Mouse (Mus musculus): ENCODE measurements around the gene Zfp987. TPM values are rescaled to one million over a fixed set of nuclear protein-coding genes. Genes with fewer than 3 reads are reported as not detected.
"Not testable (repeated sequence)": the region's sequence is repeated elsewhere in the genome, so short reads cannot be mapped to it uniquely, and the experiment has no call there.

Gene Zfp987
- not detected for total RNA-seq (2022)

- DNase-seq (ENCODE audit: low spot score in 2 of 2): not testable (repeated sequence)
Measured at GRCm38 (mm10) chr4:146096998-146097397, at the start of gene Zfp987. TSS of gene Zfp987 (plus strand) at chr4:146097298.

DNA sequence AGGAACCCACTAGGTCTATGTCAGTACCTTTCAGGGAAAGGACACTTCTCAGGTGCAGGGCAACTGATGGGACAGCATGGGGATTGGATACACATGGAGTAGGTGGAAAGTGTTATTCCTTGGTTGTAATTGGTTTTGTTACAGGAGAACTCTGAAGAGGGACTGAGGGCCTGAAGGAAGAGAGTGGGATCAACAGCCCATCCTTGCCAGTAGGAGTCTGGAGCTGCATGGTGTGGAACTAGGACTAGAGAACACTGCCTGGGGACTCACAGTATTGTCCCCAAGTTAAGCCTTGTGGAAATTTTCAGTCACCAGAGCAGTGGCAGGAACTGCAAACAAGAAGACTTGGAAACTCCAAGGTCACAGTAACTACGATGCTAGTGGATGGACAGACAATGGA, 44.6 kb upstream of the Zfp987 start:
- not testable (repeated sequence) for DNase-seq (ENCODE audit: low spot score in 2 of 2)

DNA sequence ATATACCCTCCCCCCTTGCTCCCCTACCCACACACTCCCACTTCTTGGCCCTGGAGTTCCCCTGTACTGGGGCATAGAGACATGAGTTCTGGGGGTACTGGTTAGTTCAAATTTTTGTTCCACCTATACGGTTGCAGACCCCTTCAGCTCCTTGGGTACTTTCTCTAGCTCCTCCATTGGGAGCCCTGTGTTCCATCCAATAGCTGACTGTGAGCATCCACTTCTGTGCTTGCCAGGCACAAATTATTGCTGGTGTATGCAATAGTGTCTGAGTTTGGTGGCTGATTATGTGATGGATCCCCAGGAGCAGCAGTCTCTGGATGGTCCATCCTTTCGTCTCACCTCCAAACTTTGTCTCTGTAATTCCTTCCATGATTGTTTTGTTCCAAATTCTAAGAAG, 43.7 kb upstream of the Zfp987 start:
- DNase-seq (ENCODE audit: low spot score in 2 of 2): not testable (repeated sequence)

DNA sequence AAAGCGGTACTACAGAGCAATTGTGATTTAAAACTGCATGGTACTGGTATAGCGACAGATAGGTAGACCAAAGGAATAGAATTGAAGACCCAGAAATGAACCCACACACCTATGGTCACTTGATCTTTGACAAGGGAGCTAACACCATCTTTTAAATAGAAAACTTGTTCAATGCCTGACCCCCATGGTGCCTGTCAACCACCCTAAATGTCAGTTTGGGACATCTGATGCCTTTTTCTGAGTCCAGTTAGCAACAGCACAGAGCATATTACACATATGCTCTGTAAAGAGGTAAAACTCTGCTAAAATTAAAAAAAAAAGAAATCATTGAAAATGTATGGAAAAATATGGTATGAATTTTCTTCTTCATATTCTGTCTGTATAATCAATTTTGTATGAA, 41.8 kb upstream of the Zfp987 start:
- DNase-seq (ENCODE audit: low spot score in 2 of 2): no peak

- DNase-seq (ENCODE audit: low spot score in 2 of 2): not testable (repeated sequence)
Measured at GRCm38 (mm10) chr4:146058646-146059045, 38.5 kb upstream of the Zfp987 start.

DNA sequence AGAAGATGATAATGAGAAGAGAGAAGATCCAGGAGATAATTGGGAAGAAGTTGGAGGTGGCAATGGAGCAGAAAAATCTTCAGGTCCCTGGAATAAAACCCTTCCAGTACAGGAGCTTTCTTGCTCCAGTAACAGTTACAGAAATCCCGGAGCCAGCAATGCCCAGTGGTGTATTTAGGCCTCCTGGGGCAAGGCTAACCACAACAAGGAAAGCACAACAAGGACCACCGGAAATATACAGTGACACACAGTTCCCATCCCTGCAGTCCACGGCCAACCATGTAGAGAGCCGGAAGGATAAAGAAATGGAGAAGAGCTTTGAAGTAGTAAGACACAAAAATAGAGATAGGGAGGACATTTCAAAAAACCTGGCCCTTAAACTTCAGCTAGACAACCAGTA, 38.0 kb upstream of the Zfp987 start:
- DNase-seq (ENCODE audit: low spot score in 2 of 2): not testable (repeated sequence)

DNA sequence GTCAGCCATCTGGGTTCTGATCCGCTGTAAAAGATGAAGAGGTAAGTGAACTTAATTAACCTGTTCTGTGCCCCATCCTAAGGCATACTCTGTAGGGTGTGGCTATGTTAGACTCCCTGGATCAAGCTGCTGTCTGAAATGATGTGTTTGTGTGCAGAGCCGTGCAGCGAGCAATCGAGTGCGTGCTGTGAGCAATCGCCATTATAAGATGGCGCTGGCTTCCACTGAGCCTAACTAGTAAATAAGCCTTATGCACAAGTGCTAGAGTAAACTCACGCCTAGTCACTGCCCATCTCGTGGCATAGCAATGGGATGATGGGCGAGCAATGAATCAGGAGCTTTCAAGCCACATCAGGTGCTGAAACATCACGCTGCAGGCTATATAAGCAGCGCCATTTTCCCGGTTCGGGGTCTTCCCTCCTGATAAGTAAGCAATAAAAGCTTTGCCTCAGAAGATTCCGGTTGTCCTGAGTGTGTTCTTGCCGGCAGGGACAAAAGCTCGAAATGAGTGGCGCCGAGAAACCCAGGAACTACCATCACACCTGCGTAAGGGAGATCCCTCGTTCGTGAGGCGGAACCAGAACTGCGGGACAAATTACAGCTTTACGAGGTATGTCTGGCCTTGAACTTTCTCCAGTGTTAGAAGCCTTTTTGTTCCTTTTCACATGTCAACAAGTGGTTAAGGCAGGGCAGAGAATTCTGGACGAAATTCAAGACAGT, 37.0 kb upstream of the Zfp987 start:
- DNase-seq (ENCODE audit: low spot score in 2 of 2): not testable (repeated sequence)

DNA sequence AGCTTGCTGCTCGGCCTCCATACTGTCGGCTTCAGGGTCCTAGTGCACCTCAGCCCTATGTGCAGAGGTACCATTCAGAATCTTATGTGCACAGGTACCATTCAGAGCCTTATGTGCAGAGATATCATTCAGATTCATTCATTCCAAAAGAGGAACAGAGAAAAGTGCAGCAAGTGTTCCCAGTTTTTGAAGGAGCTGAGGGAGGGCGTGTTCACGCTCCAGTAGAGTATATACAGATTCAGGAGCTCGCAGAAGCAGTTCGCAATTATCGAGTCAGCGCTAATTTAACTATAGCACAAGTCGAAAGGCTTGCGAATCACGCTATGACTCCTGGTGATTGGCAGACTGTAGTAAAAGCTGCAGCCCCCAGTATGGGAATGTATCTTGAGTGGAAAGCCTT, 36.0 kb upstream of the Zfp987 start:
- DNase-seq (ENCODE audit: low spot score in 2 of 2): not testable (repeated sequence)

DNA sequence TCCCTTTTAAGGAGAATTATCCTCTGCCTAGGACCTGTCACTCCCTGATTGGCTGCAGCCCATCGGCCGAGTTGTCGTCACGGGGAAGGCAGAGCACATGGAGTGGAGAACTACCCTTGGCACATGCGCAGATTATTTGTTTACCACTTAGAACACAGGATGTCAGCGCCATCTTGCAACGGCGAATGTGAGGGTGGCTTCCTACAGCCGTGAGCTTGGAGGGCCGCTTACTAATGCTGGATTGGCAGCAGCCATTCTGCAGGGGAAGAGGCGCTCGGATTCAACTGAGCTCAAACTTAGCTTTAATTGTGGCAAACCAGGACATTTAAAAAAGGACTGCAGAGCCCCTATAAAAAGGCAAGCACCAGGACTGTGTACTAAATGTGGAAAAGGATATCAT, 35.1 kb upstream of the Zfp987 start:
- DNase-seq (ENCODE audit: low spot score in 2 of 2): not testable (repeated sequence)

DNA sequence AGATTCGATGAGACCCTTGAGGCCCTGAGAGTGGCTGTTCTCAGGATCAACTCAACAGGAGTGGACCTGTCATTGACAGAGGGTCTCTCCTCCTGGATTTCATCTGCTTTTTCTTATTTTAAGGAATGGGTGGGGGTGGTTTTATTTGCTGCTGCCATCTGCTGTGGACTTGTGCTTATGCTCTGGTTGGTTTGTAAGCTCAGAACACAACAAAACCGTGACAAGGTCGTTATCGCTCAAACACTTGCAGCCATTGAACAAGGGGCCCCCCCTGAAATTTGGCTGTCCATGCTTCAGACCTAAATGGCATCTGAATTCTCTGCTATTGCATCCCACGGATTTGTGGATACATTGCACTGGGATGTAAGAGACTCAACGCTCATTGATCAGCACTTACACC, 34.1 kb upstream of the Zfp987 start:
- not testable (repeated sequence) for DNase-seq (ENCODE audit: low spot score in 2 of 2)

DNA sequence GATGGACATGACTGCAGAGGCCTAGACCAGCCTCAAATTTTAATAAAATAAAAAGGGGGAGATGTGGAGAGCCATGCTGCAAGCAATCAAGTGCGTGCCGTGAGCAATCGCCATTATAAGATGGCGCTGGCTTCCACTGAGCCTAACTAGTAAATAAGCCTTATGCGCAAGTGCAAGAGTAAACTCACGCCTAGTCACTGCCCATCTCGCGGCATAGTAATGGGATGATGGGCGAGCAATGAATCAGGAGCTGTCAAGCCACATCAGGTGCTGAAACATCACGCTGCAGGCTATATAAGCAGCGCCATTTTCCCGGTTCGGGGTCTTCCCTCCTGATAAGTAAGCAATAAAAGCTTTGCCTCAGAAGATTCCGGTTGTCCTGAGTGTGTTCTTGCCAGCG, 33.5 kb upstream of the Zfp987 start:
- not testable (repeated sequence) for DNase-seq (ENCODE audit: low spot score in 2 of 2)

- not testable (repeated sequence) for DNase-seq (ENCODE audit: low spot score in 2 of 2)
Measured at GRCm38 (mm10) chr4:146064807-146065206, 32.3 kb upstream of the Zfp987 start.

- not testable (repeated sequence) for DNase-seq (ENCODE audit: low spot score in 2 of 2)
Measured at GRCm38 (mm10) chr4:146066932-146067580, 30.0 kb upstream of the Zfp987 start.

- not testable (repeated sequence) for DNase-seq (ENCODE audit: low spot score in 2 of 2)
Measured at GRCm38 (mm10) chr4:146067594-146067993, 29.5 kb upstream of the Zfp987 start.

- DNase-seq (ENCODE audit: low spot score in 2 of 2): not testable (repeated sequence)
Measured at GRCm38 (mm10) chr4:146073264-146073663, 23.8 kb upstream of the Zfp987 start.

GRCm38 (mm10) chr4:146101448-146101847, 4.3 kb downstream of the Zfp987 start:
- not testable (repeated sequence) for DNase-seq (ENCODE audit: low spot score in 2 of 2)

- DNase-seq (ENCODE audit: low spot score in 2 of 2): not testable (repeated sequence)
Measured at GRCm38 (mm10) chr4:146156524-146156923, 59.4 kb downstream of the Zfp987 start, which contains the start of gene Zfp600. TSS of gene Zfp600 (plus strand) at chr4:146156824.

DNA sequence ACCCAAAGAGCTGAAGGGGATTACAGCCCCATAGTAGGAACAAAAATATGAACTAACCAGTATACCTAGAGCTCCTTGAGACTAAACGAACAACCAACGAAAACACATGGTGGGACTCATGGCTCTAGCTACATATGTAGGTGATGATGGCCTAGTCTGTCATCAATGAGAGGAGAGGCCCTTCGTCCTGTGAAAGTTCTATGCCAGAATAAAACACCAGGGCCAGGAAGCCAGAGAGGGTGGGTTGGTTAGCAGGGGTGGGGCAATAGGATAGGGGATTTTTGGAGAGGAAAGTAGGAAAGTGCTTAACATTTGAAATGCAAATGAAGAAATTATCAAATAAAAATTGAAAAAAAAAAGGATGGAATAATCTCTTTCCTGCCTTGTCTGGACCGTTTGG, 65.8 kb downstream of the Zfp987 start:
- DNase-seq (ENCODE audit: low spot score in 2 of 2): not testable (repeated sequence)

DNA sequence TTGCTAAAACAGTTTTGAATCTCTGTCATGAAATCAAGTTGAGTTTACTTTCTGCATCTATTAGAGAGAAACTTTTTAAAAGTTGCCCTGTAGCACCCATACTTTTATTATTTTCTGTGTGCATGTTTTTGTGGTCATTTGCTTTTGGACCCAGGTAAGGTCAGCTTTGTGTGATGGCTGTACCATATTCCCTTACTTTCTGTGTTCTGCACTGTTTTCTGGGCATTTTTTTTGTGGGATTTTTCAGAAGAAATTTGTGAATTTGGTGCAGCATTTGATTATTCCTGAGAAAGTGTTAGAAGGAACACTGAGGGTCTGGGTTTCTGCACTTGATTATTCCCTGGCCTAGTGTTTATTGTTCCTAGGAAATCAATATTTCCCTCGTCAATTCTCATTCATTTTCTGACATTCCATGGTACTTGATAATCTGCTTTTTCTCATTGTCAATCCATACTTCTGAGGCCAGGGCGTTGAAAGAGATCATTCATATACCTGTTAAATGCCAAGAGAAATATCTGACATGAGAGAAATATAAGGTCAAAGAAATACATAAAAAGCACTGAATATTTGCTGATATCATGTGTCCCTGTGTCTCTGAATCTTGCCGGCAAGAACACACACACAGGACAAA, 70.2 kb downstream of the Zfp987 start:
- DNase-seq (ENCODE audit: low spot score in 2 of 2): not testable (repeated sequence)

DNA sequence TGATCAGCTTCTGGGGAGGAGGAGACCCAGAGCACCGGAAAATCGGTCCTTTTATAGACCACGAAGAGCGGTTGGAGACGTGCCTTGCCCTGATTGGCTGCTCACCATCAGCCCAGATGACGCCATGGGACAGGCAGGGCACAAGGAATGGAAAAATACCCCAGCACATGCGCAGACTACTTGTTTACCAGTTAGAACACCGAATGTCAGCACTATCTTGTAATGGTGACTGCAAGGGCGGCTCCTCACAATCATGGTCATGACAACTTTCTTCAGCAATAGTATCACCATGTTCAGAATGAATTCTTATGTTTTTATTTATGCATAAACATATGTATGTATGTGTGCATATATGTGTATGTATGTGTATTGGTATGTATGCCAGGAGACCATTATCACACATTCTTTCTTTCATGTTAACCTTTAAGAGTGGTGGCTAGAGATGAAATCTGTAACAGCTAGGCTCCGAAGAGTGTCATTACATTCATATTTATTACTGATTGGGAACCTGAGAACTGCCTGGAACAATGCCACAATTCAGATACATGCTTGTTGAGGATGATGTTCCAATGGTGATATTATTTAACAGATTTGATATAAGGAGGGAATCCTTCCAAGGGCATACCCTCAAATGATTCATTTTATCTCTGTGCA, 70.9 kb downstream of the Zfp987 start:
- DNase-seq (ENCODE audit: low spot score in 2 of 2): not testable (repeated sequence)

DNA sequence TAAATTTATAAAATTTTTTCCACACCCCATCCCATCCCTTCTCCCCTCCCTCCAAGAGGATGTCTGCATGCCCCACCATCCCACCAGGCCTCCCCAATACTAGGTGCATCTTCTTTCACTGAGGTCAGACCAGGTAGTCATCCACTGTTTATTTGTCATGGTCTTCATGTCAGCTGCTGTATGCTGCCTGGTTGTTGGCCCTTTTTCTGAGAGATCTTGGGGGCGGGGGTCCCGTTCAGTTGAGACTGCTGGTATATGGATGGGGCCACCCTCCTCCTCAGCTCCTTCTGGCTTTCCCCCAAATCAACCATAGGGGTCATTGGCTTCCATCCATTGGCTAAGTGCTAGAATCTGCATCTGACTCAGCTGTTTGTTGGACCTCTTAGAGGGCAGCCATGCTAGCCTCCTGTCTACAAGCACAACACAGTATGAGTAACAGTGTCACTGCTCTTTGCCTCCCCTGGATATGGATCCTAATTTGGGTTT, 71.7 kb downstream of the Zfp987 start:
- not testable (repeated sequence) for DNase-seq (ENCODE audit: low spot score in 2 of 2)

All from layer of hippocampus, adult 8-10 months (tissue).